Mouse (Mus musculus): ENCODE measurements around the gene Pgls.

Pgls gene

GRCm38 (mm10) chr8:71645510-71645909 is 53.5 kb downstream of the Pgls start:
- DNase-seq, result no peak
